Mouse (Mus musculus) lung, adult 2 months (tissue): ENCODE data around the gene Kcnc1.

ENCODE experiments used
- CTCF ChIP-seq: fragments of 200-500 bp; IDR thresholded peaks from 2 replicates; pipeline ENCODE4 v1.5.1; 2011; ENCODE audit warnings: mild to moderate bottlenecking, low read length, control low read depth; ENCODE audit not compliant: insufficient read depth
- POLR2A ChIP-seq: fragments of 200-500 bp; IDR thresholded peaks from 2 replicates; pipeline ENCODE4 v1.6.1; 2011; ENCODE audit warnings: low read depth, mild to moderate bottlenecking, control low read depth, low read length, borderline replicate concordance; ENCODE audit errors: extremely low read depth

DNA sequence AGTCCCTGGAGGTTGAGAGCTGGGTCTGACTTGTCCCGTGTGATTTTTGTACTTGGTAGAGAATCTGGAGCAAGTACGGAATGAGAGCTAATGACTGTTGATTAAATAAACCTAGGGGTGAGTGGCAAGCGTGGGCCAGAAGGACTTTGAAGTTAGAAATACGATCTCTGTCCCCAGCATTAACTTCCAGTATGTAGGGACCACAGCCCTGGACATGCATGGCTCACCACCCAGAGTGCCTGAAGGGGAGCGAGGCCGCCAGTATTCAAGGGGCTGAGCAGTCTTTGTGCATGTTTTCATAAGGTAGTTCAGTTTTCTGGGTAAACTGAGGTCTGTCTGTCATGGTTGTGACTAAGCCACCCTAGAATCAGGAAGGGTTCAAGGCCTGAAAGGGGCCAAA lies 726 bp upstream of the Kcnc1 start:
- TF ChIP-seq CTCF (no peak), POLR2A (no peak)
